Mouse (Mus musculus): ENCODE measurements around the gene Gm44973.

The Gm44973 gene

GRCm38 (mm10) chr7:5038109-5038732, 22.9 kb downstream of the Gm44973 start, which contains the start of gene Zfp784:
TSS of gene Zfp784 (minus strand) at chr7:5038446.
- in situ Hi-C loops (cut with MboI; ENCODE audit: low pct_unique_long_range_greater_than_20kb in 1 of 2, low sequenced_read_pairs in 2 of 2, unreplicated experiment in 1 of 2), result no loop called here

DNA sequence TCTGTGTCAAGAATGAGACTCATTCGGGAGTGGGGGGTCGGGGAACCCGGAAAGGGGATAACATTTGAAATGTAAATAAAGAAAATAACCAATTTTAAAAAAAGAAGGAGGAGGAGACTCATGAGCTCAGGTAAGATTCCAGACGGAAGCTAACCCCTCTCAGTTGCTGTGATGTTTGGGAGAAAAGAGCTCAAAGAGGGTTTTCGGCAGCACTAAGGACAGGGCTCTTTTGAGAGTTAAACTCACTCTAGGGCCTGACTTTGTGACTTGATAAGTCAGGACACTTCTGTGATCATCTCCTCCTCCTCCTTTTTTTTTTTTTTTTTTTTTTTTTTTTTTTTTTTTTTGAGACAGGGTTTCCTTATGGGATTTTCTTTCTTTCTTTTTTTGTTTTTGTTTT, 23.6 kb downstream of the Gm44973 start:
- in situ Hi-C loops (cut with MboI; ENCODE audit: low pct_unique_long_range_greater_than_20kb in 1 of 2, low sequenced_read_pairs in 2 of 2, unreplicated experiment in 1 of 2), result no loop called here

GRCm38 (mm10) chr7:5044981-5045380, 29.7 kb downstream of the Gm44973 start:
- in situ Hi-C loops (cut with MboI; ENCODE audit: low pct_unique_long_range_greater_than_20kb in 1 of 2, low sequenced_read_pairs in 2 of 2, unreplicated experiment in 1 of 2), result loop anchor here in 1 of 2 experiments (5.0 kb wide), 1 partner anchor 103 kb away; no protein-coding TSS in a partner anchor

DNA sequence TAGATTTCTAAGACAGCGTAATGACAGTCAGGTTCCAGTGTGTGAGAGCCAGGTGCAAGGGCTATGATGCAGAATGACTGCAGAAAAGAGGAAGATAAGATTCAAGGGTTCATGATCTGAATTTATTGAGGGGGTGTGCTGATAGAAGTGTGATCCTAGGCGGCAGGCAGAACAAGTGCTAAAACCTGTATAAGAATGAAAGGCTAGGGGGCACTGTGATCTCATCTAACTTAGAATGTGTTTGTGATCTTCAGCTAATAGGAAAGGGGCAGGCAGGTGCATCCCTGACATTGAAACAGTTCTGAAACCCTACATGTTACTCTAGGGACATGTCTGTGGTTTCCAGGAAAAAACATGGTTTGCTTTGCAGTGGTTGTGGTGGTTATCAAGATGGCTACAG, 30.8 kb downstream of the Gm44973 start:
- in situ Hi-C loops (cut with MboI; ENCODE audit: low pct_unique_long_range_greater_than_20kb in 1 of 2, low sequenced_read_pairs in 2 of 2, unreplicated experiment in 1 of 2), result loop anchor here in 1 of 2 experiments (5.0 kb wide), 1 partner anchor 104 kb away; no protein-coding TSS in a partner anchor

DNA sequence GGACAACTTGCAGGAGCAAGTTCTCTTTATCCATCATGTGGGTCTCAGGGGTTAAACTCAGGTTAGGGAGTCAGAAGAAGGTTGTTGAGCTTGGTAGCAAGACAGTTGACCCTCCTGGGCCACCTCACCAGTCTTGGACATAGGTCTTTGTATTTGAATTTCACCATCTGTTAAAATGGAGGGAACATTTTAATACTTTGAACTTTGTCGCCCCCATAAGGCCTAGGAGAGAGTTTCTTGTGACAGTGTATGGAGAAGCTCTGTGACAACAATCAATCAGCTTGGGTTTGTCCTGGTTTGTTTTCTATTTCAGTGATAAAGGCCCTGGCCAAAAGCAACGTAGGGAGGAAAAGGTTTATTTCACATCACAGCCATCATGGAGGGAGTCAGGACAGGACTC, 32.0 kb downstream of the Gm44973 start:
- in situ Hi-C loops (cut with MboI; ENCODE audit: low pct_unique_long_range_greater_than_20kb in 1 of 2, low sequenced_read_pairs in 2 of 2, unreplicated experiment in 1 of 2), result loop anchor here in 1 of 2 experiments (5.0 kb wide), 1 partner anchor 105 kb away; no protein-coding TSS in a partner anchor

DNA sequence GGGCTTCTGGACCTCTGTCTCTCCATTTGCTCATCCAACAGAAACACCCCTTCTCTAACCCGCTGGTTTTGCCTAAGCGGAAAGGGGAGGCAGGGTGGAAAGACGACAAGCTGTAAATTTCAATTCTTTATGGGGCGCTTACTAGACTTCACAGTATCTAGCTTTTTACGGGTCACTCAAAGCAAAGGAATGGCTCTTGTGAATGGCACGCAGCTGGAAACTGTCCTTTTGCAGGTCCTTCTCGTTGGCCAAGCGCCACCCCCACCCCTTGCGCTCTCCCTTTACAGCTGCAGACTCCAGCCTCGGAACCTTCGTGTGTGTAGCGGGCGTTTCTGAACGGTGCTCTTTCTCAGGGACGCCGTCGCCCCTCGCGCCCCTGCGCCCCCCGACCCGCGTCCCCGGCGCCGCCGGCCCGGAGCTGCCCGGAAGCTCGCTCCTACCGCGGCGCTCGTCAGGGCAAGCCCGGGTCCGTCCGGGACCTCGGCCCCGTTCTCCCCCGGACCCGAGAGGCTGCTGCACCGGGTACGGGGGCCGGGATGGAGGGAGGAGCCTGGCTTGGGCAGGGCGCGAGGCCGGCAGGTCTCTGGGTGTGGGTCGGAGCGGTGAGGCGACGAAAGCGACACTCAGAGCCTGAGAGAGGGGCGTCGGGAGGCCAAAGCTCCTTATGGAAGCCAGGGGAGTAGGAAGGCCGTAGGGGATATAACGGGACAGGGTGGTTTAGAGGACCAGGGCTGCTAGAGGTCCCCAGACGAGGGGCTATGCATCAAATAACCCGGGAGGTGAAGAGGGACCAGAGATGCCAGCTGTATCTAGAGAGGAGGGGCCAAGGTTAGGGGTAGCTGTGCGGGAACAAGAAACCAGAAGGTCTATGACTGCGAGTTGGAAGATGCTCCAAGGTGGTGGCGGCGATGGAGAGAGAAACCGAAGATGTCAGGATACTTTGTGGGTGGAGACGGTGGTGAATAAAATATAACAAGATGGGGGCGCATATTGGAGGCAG, 36.2 kb downstream of the Gm44973 start, which contains the start of gene Zfp580:
Gene Zfp580 (plus strand): TSS at position 346 of the 1,000 bp plus-strand sequence.
- in situ Hi-C loops (cut with MboI; ENCODE audit: low pct_unique_long_range_greater_than_20kb in 1 of 2, low sequenced_read_pairs in 2 of 2, unreplicated experiment in 1 of 2), result no loop called here

DNA sequence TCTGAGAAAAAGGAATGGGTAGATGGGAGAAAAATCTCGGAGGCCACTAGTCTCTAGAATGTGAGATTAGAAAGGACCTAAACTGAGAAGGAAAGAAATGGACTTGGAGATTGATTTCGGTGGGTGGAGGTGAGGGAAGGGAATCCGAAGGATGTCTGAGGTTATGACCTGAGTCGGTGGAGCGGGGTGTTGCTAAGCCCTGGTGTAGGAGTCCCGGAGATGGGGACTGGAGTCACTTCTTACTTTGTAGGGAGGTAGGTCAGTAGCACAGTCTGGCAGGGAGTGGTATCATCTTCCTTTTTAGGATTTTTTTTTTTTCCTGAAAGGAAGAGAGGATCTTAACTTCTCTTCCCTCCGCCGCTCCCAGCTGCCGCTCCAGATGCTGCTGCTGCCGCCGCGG, 37.1 kb downstream of the Gm44973 start:
- in situ Hi-C loops (cut with MboI; ENCODE audit: low pct_unique_long_range_greater_than_20kb in 1 of 2, low sequenced_read_pairs in 2 of 2, unreplicated experiment in 1 of 2), result no loop called here

DNA sequence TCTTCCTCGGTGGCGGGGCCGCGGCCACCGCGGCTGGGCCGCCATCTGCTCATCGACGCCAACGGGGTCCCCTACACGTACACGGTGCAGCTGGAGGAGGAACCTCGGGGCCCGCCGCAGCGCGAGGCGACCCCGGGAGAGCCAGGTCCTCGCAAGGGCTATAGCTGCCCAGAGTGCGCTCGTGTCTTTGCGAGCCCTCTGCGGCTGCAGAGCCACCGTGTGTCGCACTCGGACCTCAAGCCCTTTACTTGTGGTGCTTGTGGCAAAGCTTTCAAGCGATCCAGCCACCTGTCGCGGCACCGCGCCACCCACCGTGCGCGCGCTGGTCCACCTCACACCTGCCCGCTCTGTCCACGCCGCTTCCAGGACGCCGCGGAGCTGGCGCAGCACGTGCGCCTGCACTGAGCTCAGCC, 37.6 kb downstream of the Gm44973 start:
- in situ Hi-C loops (cut with MboI; ENCODE audit: low pct_unique_long_range_greater_than_20kb in 1 of 2, low sequenced_read_pairs in 2 of 2, unreplicated experiment in 1 of 2), result no loop called here

DNA sequence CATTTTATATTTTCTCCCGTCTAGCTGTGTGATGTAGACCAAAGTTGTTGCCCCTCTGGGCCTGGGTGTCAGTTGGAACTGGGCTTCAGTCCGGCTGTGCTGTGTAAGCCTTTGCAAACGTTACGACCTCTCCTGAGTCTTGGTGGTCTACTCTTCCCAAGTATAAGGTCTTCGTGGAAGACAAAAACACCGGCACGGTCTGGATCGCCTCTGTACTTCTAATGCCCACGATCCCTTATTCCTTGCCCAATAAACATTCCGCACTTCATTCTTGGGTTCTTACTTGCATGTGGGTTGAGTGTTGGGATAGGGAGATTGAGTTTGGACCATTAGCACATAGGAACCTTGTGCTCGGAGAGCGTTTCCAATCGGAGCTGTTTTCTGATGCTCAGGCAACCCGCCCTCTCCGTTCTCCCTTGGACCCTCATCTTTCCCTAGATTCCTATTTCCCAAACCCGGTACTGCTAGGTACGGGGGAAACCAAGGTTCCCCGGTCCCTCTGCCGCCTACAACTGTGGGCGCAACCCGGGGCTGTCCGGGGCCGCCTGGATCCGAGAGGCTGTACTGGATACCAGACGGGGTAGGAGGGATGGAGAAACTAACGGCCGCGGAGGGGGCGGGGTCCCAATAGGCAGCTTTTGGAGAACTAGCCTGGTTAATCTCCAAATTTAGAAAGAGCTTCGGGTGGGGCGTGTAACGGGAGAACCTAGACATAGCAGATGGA, 38.3 kb downstream of the Gm44973 start:
- in situ Hi-C loops (cut with MboI; ENCODE audit: low pct_unique_long_range_greater_than_20kb in 1 of 2, low sequenced_read_pairs in 2 of 2, unreplicated experiment in 1 of 2), result no loop called here

GRCm38 (mm10) chr7:5056651-5057263, 41.5 kb downstream of the Gm44973 start:
- in situ Hi-C loops (cut with MboI; ENCODE audit: low pct_unique_long_range_greater_than_20kb in 1 of 2, low sequenced_read_pairs in 2 of 2, unreplicated experiment in 1 of 2), result no loop called here

- in situ Hi-C loops (cut with MboI; ENCODE audit: low pct_unique_long_range_greater_than_20kb in 1 of 2, low sequenced_read_pairs in 2 of 2, unreplicated experiment in 1 of 2), result no loop called here
These were observed 42.1 kb downstream of the Gm44973 start for GRCm38 (mm10) chr7:5057381-5057780.

DNA sequence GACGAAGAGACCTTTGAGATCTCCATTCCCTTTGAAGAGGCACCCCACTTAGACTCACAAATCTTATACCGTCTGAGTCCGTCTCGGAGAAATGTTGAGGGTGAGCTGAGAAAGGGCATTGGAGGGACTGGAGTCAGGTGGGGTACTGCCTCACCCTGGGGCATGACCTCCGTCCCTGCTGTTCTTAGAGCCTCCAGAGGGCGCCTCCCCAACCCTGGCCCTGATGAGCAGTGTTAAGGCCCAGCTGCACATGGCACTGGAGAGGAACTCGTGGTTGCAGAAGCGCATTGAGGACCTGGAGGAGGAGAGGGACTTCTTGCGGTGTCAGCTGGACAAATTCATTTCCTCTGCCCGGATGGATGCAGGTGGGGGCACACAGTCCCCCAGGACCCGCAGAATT, 42.5 kb downstream of the Gm44973 start:
- in situ Hi-C loops (cut with MboI; ENCODE audit: low pct_unique_long_range_greater_than_20kb in 1 of 2, low sequenced_read_pairs in 2 of 2, unreplicated experiment in 1 of 2), result no loop called here

DNA sequence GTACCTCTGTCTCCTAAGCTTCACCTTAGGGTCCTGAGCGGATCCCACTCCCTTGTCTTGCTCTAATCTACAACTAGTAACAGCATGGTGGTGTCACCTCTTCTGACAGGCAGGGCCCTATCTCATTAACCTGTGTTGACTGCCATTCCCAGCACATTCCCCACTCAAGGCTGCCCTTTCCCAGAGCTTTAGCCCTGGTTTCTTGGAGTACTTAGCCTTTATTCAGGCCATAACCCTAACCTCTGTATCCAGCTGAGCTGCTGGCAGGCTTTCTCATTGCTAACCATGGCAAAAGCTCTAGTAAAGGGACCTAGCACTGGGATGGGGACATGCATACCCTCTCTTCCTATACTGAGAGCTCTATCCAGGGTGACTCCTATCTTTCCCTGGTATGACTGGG, 43.3 kb downstream of the Gm44973 start:
- in situ Hi-C loops (cut with MboI; ENCODE audit: low pct_unique_long_range_greater_than_20kb in 1 of 2, low sequenced_read_pairs in 2 of 2, unreplicated experiment in 1 of 2), result no loop called here

DNA sequence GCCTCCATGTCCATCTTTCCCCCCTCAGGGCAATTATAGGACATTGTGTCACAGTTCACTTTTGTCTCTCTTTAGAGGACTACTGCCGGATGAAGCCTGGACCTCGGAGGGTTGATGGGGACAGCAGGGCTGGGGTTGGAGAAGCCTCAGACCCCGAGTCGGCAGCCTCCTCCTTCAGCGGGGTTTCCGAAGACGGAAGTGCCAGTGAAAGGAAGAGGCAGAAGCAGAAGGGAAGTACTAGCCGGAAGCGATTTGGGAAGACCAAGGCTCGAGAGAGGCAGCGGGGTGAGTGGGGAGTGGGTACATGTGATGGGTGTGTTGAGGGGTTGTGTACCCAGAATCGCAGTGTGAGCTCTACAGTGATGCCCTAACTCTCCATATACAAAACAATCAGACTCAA, 44.1 kb downstream of the Gm44973 start:
- in situ Hi-C loops (cut with MboI; ENCODE audit: low pct_unique_long_range_greater_than_20kb in 1 of 2, low sequenced_read_pairs in 2 of 2, unreplicated experiment in 1 of 2), result no loop called here

GRCm38 (mm10) chr7:5060239-5060731, 45.0 kb downstream of the Gm44973 start:
- in situ Hi-C loops (cut with MboI; ENCODE audit: low pct_unique_long_range_greater_than_20kb in 1 of 2, low sequenced_read_pairs in 2 of 2, unreplicated experiment in 1 of 2), result loop anchor here in 1 of 2 experiments (5.0 kb wide), 1 partner anchor 38 kb away; the partner anchor contains the start of genes Ccdc106 and Zfp865

DNA sequence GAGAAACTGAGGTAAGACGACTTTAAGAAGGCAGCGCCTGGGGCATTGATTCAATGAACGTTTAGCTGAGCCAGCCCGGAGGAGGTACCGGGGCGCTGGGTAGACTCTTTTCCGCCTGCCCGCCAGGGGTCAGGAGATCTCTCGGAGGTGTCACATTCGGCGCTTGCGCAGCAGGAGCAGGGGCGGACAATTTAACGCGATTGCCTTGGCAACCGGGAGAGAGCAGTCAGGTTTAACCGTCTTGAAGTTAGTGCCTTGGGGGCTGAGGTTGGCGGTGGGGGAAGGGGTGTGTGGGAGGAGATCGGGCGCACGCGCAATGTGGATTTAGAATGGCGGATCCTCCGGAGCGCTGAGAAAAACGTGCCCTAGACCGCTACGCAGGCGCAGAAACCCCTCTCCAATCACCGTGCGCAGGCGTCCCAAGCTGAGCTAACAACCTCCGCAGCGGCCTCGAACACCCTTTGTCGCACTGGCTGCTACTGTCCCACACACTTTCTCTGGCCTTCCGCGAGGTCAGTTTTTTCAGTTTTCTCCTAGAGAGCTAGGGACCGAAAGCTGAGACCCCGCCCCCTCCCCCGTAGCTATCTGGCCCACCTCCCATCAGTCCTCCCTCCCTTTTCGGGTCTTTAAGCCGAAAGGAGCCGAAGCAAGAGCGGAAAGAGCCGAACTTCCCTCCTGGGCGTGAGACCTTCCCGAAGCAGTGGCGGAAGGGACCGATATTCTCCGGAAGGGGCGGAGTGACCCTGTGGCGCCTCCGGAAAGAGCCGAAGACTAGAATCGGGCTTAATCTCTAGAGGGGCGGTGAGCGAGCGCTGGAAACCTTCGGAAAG, 45.9 kb downstream of the Gm44973 start:
- in situ Hi-C loops (cut with MboI; ENCODE audit: low pct_unique_long_range_greater_than_20kb in 1 of 2, low sequenced_read_pairs in 2 of 2, unreplicated experiment in 1 of 2), result loop anchor here in 1 of 2 experiments (5.0 kb wide), 1 partner anchor 39 kb away; the partner anchor contains the start of genes Ccdc106 and Zfp865

- in situ Hi-C loops (cut with MboI; ENCODE audit: low pct_unique_long_range_greater_than_20kb in 1 of 2, low sequenced_read_pairs in 2 of 2, unreplicated experiment in 1 of 2), result loop anchor here in 1 of 2 experiments (5.0 kb wide), 1 partner anchor 40 kb away; the partner anchor contains the start of genes Ccdc106 and Zfp865
These were observed 46.6 kb downstream of the Gm44973 start, which contains the start of gene U2af2 for GRCm38 (mm10) chr7:5061774-5062359. TSS of gene U2af2 (plus strand) at chr7:5062143.
